Mouse (Mus musculus): ENCODE results near the gene Dock3.
A peak's percentile ranks its signal among the peaks of the same experiment; 100 is the strongest.

Dock3 gene

DNA sequence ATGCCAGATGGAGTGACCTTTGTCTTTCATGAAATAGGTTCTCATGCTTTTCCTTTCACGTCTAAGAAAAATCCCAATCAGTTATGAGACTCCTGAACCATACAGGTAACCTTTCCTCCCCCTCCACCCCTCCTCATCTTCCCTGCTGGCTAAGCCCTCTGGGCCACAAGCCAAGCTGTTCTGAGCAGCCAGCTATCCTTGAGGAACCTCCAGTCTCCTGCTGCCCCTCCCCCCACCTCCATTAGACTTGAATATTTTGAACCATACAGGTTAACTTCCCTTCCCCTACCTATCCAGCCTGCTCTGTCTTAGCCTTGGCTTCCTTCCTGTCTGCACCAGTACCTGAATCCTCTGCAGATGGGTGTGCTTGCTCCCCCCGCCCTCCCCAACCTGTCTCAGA lies 204.1 kb downstream of the Dock3 start:
- DNase-seq (ENCODE audit: low read depth): no peak

DNA sequence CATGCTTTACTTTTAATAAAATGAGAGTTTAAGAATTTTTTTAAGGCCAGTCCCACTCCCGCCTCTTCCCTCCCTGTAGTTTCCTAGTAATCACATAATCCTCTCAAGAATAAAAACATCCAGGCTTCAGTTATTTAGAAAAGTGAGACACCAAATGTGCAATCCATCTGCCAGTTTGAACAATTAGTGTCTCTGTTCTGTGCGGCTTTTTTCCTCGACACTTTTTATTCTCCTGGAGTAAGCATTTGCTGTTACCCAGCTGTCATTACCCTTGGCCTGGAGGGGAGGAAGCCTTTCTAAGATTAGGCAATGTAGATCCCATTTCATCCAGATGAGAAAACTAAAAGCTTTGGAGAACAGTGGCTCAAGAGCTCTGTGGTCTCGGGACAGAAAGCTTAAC lies 221.9 kb downstream of the Dock3 start:
- no peak for DNase-seq (ENCODE audit: low read depth)

DNA sequence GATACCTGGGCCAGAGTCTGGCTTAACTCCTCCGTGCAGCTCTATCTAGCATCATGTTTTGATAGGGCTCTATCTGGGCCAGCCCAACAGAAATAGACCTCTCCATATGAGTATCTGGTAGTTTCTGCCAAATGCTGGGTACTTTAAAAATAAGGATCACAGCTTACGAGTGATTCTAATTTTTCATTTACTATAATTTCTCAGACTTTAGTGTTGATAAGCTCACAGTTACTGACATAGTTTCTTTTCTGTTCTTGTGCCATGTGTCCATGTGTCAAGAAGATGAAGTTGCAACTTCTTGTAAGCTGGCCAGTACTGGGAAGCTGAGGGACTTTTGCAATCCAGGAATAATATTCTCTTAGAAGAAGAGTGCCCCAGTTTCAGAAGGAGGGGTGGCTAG lies 228.5 kb downstream of the Dock3 start:
- no peak for DNase-seq (ENCODE audit: low read depth)

- peak; percentile 26 for DNase-seq (ENCODE audit: low read depth)
Observed at GRCm38 (mm10) chr9:106970742-106971141, 261.0 kb downstream of the Dock3 start.

DNA sequence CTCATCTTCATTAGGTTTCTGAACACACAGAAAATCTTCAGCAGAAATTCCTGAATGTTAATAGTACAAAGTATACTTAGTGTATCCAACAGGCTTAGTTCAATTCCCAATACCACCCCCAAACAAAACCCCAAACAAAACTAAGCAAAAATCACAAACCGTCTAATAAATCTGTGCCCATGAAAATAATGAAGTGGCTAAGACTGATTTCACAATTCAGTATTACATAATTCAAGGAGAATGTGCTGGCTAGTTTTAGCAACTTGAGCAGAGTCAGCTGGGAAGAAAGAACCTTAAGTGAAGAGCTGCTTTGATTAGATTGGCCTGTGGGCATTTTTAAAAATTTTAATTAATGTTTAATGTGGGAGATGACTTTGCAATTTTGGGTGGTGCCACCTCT lies 273.3 kb downstream of the Dock3 start:
- DNase-seq (ENCODE audit: low read depth): no peak

DNA sequence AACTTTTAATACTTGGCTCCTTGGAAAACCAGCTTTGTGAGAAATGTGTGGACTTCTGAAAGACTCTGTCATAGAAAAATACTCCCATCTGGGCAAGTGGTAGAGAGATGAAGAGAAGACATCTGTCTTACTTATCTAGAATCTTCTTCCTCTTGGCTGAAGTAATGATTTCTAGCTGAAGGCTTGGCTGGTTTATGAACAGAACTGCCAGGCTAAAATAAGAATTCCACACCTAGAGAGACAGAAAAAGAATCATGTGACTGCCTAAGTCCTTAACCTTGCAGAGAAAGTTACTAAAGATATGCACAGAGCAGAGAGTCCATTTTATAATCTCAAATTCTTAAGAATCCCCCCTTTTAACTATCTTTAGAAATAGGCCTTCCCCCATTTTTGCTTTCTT lies 276.2 kb downstream of the Dock3 start:
- no peak for DNase-seq (ENCODE audit: low read depth)

DNA sequence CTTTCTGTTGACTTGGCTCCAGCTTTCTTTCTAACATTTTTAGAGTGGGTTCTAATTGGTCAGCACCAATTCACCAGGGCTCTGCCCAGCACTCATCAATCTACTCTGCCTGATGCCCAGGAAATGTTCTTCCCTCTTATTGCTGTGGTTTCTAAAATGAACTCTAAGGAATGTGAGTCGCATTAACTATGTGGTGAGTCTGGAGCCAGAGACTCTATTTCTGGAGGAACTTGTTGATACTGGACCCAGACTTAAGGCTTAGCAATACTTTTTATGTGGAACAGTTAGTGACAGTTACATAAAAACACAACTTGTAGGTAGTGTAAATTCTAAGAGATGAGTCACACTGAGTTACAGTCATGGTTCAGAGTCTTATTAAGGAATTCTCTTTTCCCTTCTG lies 296.7 kb downstream of the Dock3 start:
- no peak for DNase-seq (ENCODE audit: low read depth)

DNA sequence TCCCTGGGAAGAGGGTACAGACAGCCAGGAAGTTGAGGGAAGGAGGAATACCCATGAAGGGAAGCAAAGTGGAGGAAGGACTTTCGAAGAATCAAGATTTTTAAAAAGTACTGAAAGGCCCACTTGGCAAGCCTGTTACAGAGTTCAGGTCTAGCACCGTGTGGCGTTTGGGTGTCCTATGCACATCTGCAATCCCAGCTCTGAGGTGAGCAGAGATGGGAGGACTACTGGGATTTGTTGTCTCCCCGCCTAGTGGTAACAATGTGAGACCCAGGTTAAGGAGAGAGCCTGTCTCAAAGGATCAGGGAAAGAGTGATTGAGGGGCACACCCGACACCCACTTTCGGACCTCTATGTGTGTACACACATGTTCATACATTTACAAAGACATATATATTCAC lies 316.8 kb downstream of the Dock3 start:
- no peak for DNase-seq (ENCODE audit: low read depth)

- peak; percentile 58 for DNase-seq (ENCODE audit: low read depth)
Observed at GRCm38 (mm10) chr9:106913759-106914158, 317.9 kb downstream of the Dock3 start.

- DNase-seq (ENCODE audit: low read depth): no peak
Observed at GRCm38 (mm10) chr9:106911624-106912023, 320.1 kb downstream of the Dock3 start.

GRCm38 (mm10) chr9:106908715-106909114 lies 323.0 kb downstream of the Dock3 start:
- peak; percentile 87 for DNase-seq (ENCODE audit: low read depth)

GRCm38 (mm10) chr9:106908174-106908573 lies 323.5 kb downstream of the Dock3 start:
- DNase-seq (ENCODE audit: low read depth): no peak

GRCm38 (mm10) chr9:106906597-106906996 lies 325.1 kb downstream of the Dock3 start:
- no peak for DNase-seq (ENCODE audit: low read depth)

DNA sequence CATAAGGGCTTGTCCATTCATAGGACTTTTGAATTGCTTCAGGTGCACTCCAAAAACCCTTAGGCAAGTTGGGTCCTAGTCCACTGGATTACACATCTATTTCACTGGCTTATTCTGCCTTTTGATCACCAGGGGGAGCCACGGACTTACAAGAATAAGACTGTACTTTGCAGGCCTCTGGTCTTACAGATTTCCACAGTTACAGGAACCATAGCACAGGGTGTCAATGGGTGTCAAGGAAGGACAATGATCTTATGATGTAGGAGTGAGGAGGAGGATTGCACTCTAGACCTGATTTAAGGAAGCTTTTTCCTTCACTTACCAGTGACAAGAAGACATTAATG lies 327.9 kb downstream of the Dock3 start:
- DNase-seq (ENCODE audit: low read depth): peak; percentile 83

- no peak for DNase-seq (ENCODE audit: low read depth)
Observed at GRCm38 (mm10) chr9:106903099-106903790, 328.5 kb downstream of the Dock3 start.

GRCm38 (mm10) chr9:106901596-106901995 lies 330.1 kb downstream of the Dock3 start:
- DNase-seq (ENCODE audit: low read depth): no peak

DNA sequence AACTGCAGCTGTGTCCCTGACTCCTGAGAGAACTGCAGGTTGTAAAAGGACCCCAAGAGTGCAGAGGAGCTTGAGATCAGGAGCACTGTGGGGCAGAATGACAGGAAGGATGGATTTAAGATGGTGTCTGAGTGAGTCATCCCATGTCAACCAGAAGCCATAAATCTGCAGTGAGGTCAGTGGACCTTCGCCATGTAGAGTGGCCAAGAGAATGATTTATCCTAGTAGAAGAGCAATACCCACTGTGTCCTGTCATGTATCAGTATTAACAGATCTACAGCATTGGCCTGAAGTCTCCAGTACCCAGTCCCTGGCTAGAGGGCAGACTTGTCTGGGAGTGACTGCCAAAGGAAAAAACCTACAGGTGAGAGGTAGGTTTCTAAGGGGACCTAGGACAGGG lies 332.8 kb downstream of the Dock3 start:
- DNase-seq (ENCODE audit: low read depth): no peak

DNA sequence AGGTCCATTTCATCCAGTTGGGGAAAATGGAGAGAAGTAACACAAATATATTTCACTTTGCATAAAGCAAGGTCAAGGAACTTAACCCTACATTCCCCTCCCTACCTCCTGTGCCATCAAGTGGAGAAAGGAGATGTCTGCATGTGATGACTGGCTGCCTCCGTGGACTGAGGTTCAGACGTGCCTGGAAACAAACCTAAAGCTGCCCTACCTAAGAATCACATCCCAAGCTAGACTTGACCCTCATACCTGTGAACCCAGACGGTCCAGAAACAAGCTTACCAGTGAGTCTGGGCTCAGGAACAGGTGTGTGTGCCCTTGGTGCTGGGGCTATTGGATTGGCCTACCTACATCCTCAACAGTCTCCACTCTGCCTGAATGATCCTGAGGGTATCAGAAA lies 338.4 kb downstream of the Dock3 start:
- DNase-seq (ENCODE audit: low read depth): peak; percentile 43

DNA sequence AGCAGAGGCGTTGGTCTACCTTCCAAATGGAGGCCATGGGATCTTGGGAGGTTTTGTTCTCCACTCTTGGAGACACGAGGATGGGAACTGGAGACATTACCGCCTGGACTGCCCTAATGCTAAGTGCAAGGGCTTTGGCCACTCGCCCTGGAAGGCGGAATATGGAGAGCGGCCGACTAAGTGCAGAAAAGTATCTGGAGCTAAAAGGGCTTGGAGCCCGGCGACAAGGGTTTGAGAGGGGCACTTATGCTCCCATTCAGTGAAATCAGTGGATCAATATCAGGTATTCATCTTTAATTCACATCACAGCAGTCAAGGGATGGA lies 339.2 kb downstream of the Dock3 start:
- no peak for DNase-seq (ENCODE audit: low read depth)

DNA sequence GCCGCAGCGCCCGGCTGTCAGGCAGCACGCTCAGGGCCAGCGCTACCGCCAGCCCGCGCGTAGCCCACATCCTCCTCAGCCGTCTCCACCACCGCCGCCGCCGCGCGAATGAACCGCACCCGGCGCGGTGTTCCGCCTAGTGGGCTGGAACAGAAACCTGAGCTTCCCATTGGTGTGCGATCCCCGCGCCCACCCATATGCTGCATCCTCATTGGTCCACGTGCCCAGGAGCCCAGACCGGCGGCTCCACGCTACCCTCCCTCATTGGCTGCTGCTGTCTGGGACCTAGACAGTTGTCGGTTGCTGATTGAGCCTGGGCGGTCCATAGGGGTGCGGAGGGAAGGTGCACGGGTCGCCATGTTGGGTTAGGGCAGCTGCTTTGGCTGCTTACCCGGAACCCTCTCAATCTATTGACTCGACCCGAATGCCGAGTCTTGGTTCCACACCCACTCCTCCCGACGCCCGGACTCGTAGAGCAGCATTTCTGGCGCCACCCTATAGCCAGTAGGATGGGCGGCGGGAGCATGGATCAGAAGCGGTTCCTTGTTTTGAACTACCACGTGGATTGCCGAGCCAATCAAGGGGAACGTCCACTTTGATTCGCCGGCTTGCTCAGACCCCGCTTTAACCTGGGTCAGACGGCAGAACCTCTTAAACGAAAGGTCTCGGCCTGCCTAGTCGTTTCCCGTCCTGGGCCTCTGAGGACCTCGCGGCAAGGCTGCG lies 339.7 kb downstream of the Dock3 start, which contains the start of gene Manf:
Manf (minus strand) TSS at position 151 of the 723 bp plus-strand sequence.
- DNase-seq (ENCODE audit: low read depth): peak; percentile 99

DNA sequence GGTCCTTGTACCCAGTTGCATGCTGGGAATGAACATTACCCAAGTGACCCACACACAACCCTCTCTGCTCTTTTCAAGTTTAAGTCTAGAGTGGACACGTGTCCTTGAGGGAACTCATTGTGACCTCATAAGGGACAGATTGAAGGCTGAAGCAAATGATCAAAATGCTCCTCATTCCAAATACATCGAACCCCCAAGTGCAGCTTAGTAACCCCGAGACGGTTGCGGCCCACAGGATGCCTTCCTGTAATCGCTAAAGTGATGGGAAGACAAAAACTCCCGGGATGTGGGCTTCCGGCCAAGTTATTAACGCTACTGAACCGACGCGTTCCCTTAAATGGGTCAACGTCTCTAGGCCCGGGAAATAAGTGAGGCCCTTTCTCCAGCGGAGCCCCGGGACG lies 340.4 kb downstream of the Dock3 start:
- DNase-seq (ENCODE audit: low read depth): peak; percentile 58

- no peak for DNase-seq (ENCODE audit: low read depth)
Observed at GRCm38 (mm10) chr9:106890496-106891240, 341.0 kb downstream of the Dock3 start.

DNA sequence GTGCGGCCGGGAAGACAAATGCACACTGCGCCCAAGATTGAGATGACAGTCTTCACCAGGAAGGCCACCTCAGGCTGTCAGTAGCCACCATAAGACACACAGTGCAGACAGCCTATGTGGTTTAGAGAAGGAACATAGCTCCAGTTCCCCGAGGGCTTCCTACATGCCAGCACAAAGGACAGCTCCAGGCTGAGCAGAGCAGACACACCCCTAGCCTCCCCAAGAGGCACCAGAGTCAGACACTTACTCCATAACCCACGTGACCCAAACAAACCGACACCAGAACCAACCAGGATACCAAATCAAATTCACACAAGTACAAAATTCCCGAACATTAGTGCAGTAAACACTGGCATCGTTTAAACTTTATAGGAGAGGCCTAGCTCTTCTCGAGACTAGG lies 342.4 kb downstream of the Dock3 start:
- no peak for DNase-seq (ENCODE audit: low read depth)
